Mouse (Mus musculus): ENCODE data around the gene Jak2. TPM values are rescaled to one million over a fixed set of nuclear protein-coding genes. Genes with fewer than 3 reads are reported as not detected.

The Jak2 gene
- total and polyA plus RNA-seq, 3 experiments = 9.4 to 150 (median 132) TPM

- ATAC-seq (ENCODE audit: extremely low read depth, insufficient number of reproducible peaks, low FRiP score, poor library complexity, severe bottlenecking) = no peak
- peaks cover 54% of the 10 kb centered on the region for H3K36me3 ChIP-seq (replicated peaks)
- no peak for DNase-seq (ENCODE audit: low spot score)
- no peak overlapping the region for H3K4me3 ChIP-seq (ENCODE audit: low read depth, low read length)
- no peak for TF ChIP-seq GATA2 (IDR thresholded peaks at IDR 0.05; ENCODE audit: borderline replicate concordance, low read depth, low read length)
- no peak for TF ChIP-seq POLR2AphosphoS5 (IDR thresholded peaks at IDR 0.05; ENCODE audit: insufficient replicate concordance, low read depth, low read length)
- no peak for TF ChIP-seq CTCF (IDR thresholded peaks at IDR 0.05; ENCODE audit: low read depth, low read length)
- TF ChIP-seq TAL1 (conservative IDR thresholded peaks at IDR 0.05; ENCODE audit: low read depth, low read length) = no peak
- TF ChIP-seq GATA1 (IDR thresholded peaks at IDR 0.05; ENCODE audit: borderline replicate concordance, low read length) = no peak
- H3K4me1 ChIP-seq (ENCODE audit: insufficient read depth, low read depth, low read length) = peaks cover 40% of the 10 kb centered on the region
- H3K27me3 ChIP-seq (ENCODE audit: insufficient read depth, low read length) = no peaks in the 10 kb centered on the region
- no peaks in the 10 kb centered on the region for H3K9me3 ChIP-seq (replicated peaks)
These were observed 10.0 kb downstream of the Jak2 start for GRCm38 (mm10) chr19:29261638-29262037.

GRCm38 (mm10) chr19:29263492-29263891 is 11.9 kb downstream of the Jak2 start:
- H3K36me3 ChIP-seq (replicated peaks) = peaks cover 56% of the 10 kb centered on the region
- TF ChIP-seq GATA1 (IDR thresholded peaks at IDR 0.05; ENCODE audit: borderline replicate concordance, low read length) (no peak), CTCF (IDR thresholded peaks at IDR 0.05; ENCODE audit: low read depth, low read length) (no peak), POLR2AphosphoS5 (IDR thresholded peaks at IDR 0.05; ENCODE audit: insufficient replicate concordance, low read depth, low read length) (no peak), TAL1 (conservative IDR thresholded peaks at IDR 0.05; ENCODE audit: low read depth, low read length) (no peak), GATA2 (IDR thresholded peaks at IDR 0.05; ENCODE audit: borderline replicate concordance, low read depth, low read length) (no peak)
- no peak overlapping the region for H3K4me3 ChIP-seq (ENCODE audit: low read depth, low read length)
- no peaks in the 10 kb centered on the region for H3K9me3 ChIP-seq (replicated peaks)
- no peak for DNase-seq (ENCODE audit: low spot score)
- no peak for ATAC-seq (ENCODE audit: extremely low read depth, insufficient number of reproducible peaks, low FRiP score, poor library complexity, severe bottlenecking)
- peaks cover 45% of the 10 kb centered on the region for H3K4me1 ChIP-seq (ENCODE audit: insufficient read depth, low read depth, low read length)
- no peaks in the 10 kb centered on the region for H3K27me3 ChIP-seq (ENCODE audit: insufficient read depth, low read length)

GRCm38 (mm10) chr19:29265538-29265937 is 13.9 kb downstream of the Jak2 start:
- no peak for TF ChIP-seq GATA1 (IDR thresholded peaks at IDR 0.05; ENCODE audit: borderline replicate concordance, low read length)
- DNase-seq (ENCODE audit: low spot score) (no peak), ATAC-seq (ENCODE audit: extremely low read depth, insufficient number of reproducible peaks, low FRiP score, poor library complexity, severe bottlenecking) (no peak)
- Histone ChIP-seq H3K36me3 (replicated peaks) (peaks cover 55% of the 10 kb centered on the region), H3K4me1 (ENCODE audit: insufficient read depth, low read depth, low read length) (peaks cover 49% of the 10 kb centered on the region), H3K27me3 (ENCODE audit: insufficient read depth, low read length) (no peaks in the 10 kb centered on the region), H3K4me3 (ENCODE audit: low read depth, low read length) (no peak overlapping the region), H3K9me3 (replicated peaks) (no peaks in the 10 kb centered on the region)

- Histone ChIP-seq H3K9me3 (replicated peaks) (no peaks in the 10 kb centered on the region), H3K4me3 (ENCODE audit: low read depth, low read length) (no peak overlapping the region), H3K4me1 (ENCODE audit: insufficient read depth, low read depth, low read length) (peaks cover 48% of the 10 kb centered on the region), H3K36me3 (replicated peaks) (peaks cover 56% of the 10 kb centered on the region), H3K27me3 (ENCODE audit: insufficient read depth, low read length) (no peaks in the 10 kb centered on the region)
- no peak for ATAC-seq (ENCODE audit: extremely low read depth, insufficient number of reproducible peaks, low FRiP score, poor library complexity, severe bottlenecking)
- TF ChIP-seq POLR2AphosphoS5 (IDR thresholded peaks at IDR 0.05; ENCODE audit: insufficient replicate concordance, low read depth, low read length) (no peak), TAL1 (conservative IDR thresholded peaks at IDR 0.05; ENCODE audit: low read depth, low read length) (no peak), CTCF (IDR thresholded peaks at IDR 0.05; ENCODE audit: low read depth, low read length) (no peak)
- no peak for DNase-seq (ENCODE audit: low spot score)
These were observed 15.6 kb downstream of the Jak2 start for GRCm38 (mm10) chr19:29267075-29267868.

GRCm38 (mm10) chr19:29268788-29269321 is 17.2 kb downstream of the Jak2 start:
- DNase-seq (ENCODE audit: low spot score) = no peak
- no peak for ATAC-seq (ENCODE audit: extremely low read depth, insufficient number of reproducible peaks, low FRiP score, poor library complexity, severe bottlenecking)
- Histone ChIP-seq H3K9me3 (replicated peaks) (no peaks in the 10 kb centered on the region), H3K36me3 (replicated peaks) (peaks cover 45% of the 10 kb centered on the region), H3K4me1 (ENCODE audit: insufficient read depth, low read depth, low read length) (peaks cover 37% of the 10 kb centered on the region), H3K27me3 (ENCODE audit: insufficient read depth, low read length) (no peaks in the 10 kb centered on the region), H3K4me3 (ENCODE audit: low read depth, low read length) (no peak overlapping the region)
- TF ChIP-seq CTCF (IDR thresholded peaks at IDR 0.05; ENCODE audit: low read depth, low read length) (no peak), GATA2 (IDR thresholded peaks at IDR 0.05; ENCODE audit: borderline replicate concordance, low read depth, low read length) (no peak), GATA1 (IDR thresholded peaks at IDR 0.05; ENCODE audit: borderline replicate concordance, low read length) (no peak), TAL1 (conservative IDR thresholded peaks at IDR 0.05; ENCODE audit: low read depth, low read length) (no peak), POLR2AphosphoS5 (IDR thresholded peaks at IDR 0.05; ENCODE audit: insufficient replicate concordance, low read depth, low read length) (no peak)

GRCm38 (mm10) chr19:29270226-29270625 is 18.6 kb downstream of the Jak2 start:
- Histone ChIP-seq H3K4me3 (ENCODE audit: low read depth, low read length) (no peak overlapping the region), H3K36me3 (replicated peaks) (peaks cover 41% of the 10 kb centered on the region), H3K4me1 (ENCODE audit: insufficient read depth, low read depth, low read length) (peaks cover 38% of the 10 kb centered on the region), H3K9me3 (replicated peaks) (no peaks in the 10 kb centered on the region), H3K27me3 (ENCODE audit: insufficient read depth, low read length) (no peaks in the 10 kb centered on the region)
- DNase-seq (ENCODE audit: low spot score) = no peak
- ATAC-seq (ENCODE audit: extremely low read depth, insufficient number of reproducible peaks, low FRiP score, poor library complexity, severe bottlenecking) = no peak
- TF ChIP-seq GATA2 (IDR thresholded peaks at IDR 0.05; ENCODE audit: borderline replicate concordance, low read depth, low read length) (no peak), CTCF (IDR thresholded peaks at IDR 0.05; ENCODE audit: low read depth, low read length) (no peak), POLR2AphosphoS5 (IDR thresholded peaks at IDR 0.05; ENCODE audit: insufficient replicate concordance, low read depth, low read length) (no peak), TAL1 (conservative IDR thresholded peaks at IDR 0.05; ENCODE audit: low read depth, low read length) (no peak), GATA1 (IDR thresholded peaks at IDR 0.05; ENCODE audit: borderline replicate concordance, low read length) (no peak)

Data from G1E (cell line).